Mouse (Mus musculus) erythroid progenitor cell, adult 5-6 weeks (primary cell): ENCODE data around the gene Vsx1. TPM values are rescaled to one million over a fixed set of nuclear protein-coding genes. Genes with fewer than 3 reads are reported as not detected.

Experiments
- ATAC-seq: replicated peaks from 2 replicates; pipeline ENCODE4 v1.8.0; 2016; ENCODE audit warnings: moderate number of reproducible peaks, mild to moderate bottlenecking, moderate TSS enrichment, inconsistent platforms; ENCODE audit not compliant: poor library complexity, low FRiP score, severe bottlenecking
- total RNA-seq, 2 experiments: library from RNA; stranded (forward) in 1 of 2; stranded (reverse) in 1 of 2; fragments of 150-400 nt in 1 of 2; fragments of 186-747, 209-891 nt in 1 of 2; gene quantifications; 2 replicates each; pipeline versions ENCODE4 v1.2.3 to v1.2.4; 2015 to 2017; ENCODE audit warnings: low replicate concordance in 2 of 2

Vsx1 gene
- total RNA-seq (2015; ENCODE audit: low replicate concordance), result not detected in 2 replicates
- total RNA-seq (2017; ENCODE audit: low replicate concordance), result 0.51 TPM in 1 of 2 replicates, not detected in the other

DNA sequence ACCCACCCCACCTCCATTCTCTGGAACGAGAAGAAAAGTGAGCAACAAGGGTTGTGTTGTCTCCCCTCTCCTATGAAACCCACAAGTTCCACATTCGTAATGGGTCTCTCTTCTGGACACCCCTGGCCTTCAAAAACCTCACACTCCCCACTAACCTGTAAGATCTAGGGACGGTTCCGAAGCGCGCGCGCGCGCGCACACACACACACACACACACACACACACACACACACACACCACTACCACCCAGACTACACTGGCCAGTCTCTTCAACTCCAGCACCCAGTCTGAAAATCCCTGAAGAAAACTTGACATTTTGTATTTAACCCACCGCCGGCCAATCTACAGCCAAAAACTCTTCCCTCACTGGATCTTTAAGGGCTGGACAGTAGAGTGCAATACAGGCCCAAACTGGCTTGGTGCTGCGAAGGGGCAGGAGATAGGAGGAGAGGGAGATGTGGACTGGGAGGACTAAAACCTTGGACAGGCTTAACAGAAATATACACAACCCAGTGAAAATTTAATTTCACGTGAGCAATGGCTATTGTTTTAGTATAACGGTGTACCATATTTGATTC is at the start of gene Vsx1:
Gene Vsx1, minus strand, starts transcription at position 138 of the 578 bp plus-strand sequence.
- ATAC-seq, result no peak

GRCm38 (mm10) chr2:150737881-150738280 is 48.7 kb upstream of the Vsx1 start:
- ATAC-seq, result no peak

GRCm38 (mm10) chr2:150735756-150736576 is 46.8 kb upstream of the Vsx1 start:
- ATAC-seq, result no peak

DNA sequence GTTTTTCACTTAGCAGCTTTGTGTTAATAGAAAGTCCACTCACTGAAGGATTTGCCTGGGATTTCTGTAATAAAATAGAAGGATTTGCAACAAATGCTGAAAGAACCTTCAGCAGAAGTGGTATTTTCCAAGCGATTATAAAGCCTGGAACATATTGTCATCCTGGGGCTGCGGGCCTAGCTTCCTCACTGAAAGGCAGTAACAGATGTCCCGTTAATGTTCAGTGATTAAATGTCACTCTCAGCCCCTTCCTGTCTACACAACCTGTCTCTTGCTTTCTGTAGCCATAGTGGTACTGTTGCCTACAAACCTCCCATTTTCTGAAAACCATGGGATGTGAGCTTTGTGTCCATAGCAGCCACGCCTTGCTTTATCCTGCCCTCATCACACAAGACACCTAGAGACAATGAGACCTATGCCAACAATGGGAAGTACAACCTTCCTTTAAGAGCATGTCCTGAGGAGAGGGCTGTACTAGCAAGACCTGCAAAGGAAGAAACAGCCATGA is 23.1 kb upstream of the Vsx1 start:
- no peak for ATAC-seq

DNA sequence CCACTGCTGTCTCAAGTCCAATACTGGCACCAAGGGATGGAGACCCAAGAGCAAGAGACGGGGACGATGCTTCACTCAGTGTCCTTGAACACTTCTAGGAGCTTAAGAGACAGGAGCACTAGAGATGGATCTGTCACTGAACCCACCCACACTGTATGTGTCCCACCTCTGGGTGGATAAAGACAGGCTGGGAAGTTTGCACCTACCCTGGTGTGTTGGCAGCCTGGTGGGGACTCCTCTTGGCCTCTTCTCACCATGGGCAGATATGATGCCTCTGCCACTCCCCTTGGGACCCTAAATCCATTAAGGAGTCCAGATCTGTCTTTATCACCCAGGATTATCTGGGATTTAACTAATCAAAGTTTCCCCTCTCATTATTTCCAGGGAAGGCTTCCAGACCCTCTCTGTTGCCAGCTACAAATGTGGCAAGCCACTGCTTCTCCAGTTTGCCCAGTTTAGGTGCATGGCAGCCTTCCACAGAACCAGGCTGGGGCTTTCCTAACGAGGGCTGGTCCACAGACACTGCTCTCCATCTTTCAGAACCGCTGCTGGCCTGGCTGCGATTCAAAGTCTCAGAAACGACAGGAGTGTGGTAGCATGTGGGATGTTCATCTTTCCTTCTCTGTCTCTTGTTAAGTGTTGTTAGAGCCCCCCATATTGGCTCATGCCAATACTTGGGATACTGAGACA is 2.5 kb upstream of the Vsx1 start:
- no peak for ATAC-seq

DNA sequence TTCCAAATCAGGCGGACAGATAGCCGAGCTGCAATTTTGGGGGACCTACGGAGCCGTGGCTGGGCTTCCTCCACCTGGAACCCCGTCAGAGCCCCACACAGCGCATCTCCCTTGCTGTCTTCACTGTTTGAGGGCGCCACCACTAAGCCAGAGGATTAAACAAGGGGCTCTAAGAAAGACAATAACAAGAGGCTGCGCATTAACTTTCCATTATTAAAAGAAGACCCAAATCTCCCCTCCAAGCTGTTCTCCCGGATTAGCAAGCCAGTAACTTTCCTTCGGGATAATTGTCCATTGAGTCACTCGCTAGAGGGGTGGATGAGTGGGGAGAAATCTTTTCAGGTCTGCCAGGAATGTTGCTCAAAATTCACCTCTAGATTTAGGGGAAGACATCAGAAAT is 1.1 kb upstream of the Vsx1 start:
- ATAC-seq, result no peak

DNA sequence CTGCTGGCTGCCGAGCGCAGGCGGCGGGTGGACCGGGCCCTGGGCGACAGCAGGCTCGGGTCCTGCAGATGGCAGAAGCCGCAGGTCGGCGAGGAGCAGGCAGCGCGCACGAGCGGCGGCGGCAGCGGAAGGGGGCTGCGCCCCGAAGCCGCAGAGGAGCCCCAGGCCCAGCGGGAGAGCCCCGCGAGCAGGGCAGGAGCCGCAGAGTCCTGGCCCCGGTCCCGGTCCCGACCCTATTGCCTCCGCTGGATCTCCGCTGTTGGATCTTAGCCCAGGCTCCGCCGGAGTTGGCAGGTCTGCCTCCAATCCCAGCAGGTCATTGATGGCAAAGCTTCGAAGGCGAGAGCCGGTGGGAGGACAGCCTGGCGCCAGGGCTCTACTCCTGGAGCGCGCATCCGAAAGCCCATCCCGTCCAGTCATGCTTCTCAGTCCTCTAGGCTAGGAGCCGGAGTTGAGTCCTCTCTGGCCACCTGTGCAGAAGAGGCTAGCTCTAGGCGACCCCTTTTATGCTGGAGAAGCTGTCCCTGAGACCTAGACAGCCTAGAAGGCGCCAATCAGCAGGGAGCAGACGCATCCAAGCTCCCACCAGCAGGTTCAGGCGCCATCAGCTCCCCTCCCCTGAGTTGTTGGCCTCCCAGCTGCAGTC is 496 bp downstream of the Vsx1 start:
- ATAC-seq, result 0 out of 2 replicates have a peak, but pooled peaks have one; percentile 34

GRCm38 (mm10) chr2:150687871-150688540 is 1.2 kb downstream of the Vsx1 start:
- no peak for ATAC-seq

DNA sequence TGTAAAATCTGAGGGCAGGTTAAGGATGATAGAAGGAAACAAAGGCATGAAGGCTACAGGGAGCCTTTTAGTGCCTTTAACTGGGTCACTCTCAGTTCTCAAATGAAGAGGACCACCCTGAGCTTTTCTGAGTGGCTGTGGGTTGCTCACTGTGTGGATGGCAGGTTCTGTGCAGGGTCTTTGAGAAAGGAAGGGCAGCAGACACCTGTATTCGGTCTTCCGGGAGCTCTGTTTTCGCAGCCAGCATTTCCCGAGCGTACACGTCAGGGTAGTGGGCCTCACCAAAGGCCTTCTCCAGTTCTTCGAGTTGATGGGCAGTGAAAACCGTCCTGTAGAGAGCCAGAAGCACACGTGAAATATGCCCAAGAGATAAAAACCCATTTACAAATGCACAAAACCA is 3.8 kb downstream of the Vsx1 start:
- ATAC-seq, result no peak

DNA sequence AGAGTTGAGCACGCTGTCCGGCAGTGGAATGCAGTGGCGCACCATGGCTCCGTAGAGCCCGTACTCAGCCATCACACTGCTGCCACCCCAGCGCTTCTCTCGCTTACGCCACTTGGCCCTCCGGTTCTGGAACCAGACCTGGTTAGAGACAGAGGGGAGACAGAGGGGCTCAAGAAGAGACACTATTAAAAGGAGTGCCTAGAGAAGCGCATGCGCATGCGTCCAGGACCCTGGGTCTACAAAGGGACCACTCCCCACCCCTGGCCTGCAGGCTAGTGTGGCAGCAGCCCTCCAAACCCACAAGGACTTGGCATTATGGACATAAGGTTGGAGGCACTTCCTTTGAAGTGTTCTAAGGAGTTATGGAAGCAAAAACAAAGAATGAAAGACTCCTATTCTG is 4.7 kb downstream of the Vsx1 start:
- ATAC-seq, result no peak

- ATAC-seq, result no peak
These were observed 7.6 kb downstream of the Vsx1 start for GRCm38 (mm10) chr2:150681581-150681980.

- ATAC-seq, result 0 out of 2 replicates have a peak, but pooled peaks have one; percentile 40
These were observed 10.8 kb downstream of the Vsx1 start for GRCm38 (mm10) chr2:150678392-150678791.

DNA sequence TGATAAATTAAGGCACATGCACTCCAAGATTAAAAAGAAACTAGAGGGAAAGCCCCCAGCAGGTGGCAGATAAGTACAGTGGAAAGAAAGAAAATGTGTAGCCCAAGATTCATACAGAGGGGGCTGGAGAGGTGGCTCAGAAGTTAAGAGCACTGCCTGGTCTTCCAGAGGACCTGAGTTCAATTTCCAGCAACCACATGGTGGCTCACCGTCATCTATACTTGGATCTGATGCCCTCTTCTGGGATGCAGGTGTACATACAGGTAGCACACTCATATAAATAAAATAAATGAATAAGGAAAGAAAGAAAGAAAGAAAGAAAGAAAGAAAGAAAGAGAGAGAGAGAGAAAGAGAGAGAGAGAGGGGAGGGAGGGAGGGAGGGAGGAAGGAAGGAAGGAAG is 13.6 kb downstream of the Vsx1 start:
- no peak for ATAC-seq

GRCm38 (mm10) chr2:150674900-150675299 is 14.3 kb downstream of the Vsx1 start:
- peak; percentile 73; the same call in 1 of the 2 replicates for ATAC-seq

- ATAC-seq, result no peak
These were observed 15.2 kb downstream of the Vsx1 start for GRCm38 (mm10) chr2:150673929-150674328.

- ATAC-seq, result no peak
These were observed 17.4 kb downstream of the Vsx1 start for GRCm38 (mm10) chr2:150671609-150672290.

DNA sequence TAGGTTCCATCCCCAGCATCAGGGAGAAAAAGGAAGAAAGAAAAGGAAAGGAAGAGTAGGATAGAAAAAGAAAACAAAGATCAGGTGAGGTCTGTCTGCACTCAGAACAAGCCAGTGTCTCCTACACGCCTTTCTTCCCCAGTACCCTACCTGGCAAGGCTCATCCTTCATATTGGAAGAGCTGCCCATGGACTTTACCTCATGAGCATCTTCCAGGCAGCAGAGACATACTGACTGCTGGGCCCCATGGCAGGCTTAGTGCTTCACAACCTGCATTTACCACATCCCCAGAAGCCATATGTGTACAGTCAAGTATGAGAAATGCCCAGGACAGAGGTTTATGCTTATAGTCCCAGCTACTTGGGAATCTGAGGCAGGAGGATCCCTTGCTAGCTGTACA is 18.2 kb downstream of the Vsx1 start:
- no peak for ATAC-seq

DNA sequence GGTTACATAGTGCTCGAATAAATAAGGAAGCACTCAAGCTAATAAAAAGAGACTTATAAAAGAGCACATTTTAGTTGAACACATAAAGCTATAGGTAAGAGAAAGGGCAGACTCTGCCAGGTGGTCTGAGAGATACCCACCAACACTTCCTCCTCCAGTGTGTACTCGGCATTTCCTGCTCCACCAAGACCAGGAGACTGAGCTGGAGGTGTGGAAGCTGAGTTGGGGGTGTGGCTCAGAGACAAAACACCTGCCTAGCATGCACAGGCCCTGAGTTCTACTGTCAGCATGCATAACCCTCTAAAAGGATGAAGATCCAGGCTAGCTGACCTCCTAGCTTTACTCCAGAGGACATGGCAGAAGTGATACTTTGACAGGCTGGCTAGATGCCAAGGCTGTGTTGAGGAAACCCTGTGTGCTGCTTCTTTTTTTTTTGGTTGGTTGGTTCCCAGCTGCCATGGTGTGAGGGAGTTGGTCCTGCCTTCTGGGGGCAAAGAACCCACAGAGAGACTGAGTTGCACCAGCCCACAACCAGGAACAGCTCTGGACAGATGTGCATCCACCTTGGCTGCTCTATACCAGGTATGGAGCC is 19.6 kb downstream of the Vsx1 start:
- ATAC-seq, result no peak

- no peak for ATAC-seq
These were observed 20.2 kb downstream of the Vsx1 start for GRCm38 (mm10) chr2:150668956-150669355.
